Mouse (Mus musculus): ENCODE results near the gene Olfr284. TPM values are rescaled to one million over a fixed set of nuclear protein-coding genes. Genes with fewer than 3 reads are reported as not detected.
A peak's percentile ranks its signal among the peaks of the same experiment; 100 is the strongest.

Olfr284 gene
- polyA plus RNA-seq (2012; ENCODE audit: insufficient read depth, insufficient read length, low replicate concordance, missing spikeins), result not detected in 2 replicates

- no peaks in the 10 kb centered on the region for H3K4me1 ChIP-seq (ENCODE audit: control insufficient read depth, insufficient read depth, low read length)
- 87% methylated on average over 8 of the region's 8 CpGs for WGBS
- TF ChIP-seq CTCF (IDR thresholded peaks at IDR 0.05; ENCODE audit: insufficient read depth, low read depth, low read length), result no peak
- no peak for TF ChIP-seq POLR2A (IDR thresholded peaks at IDR 0.05; ENCODE audit: insufficient read depth, low read depth, low read length)
- H3K4me3 ChIP-seq (ENCODE audit: insufficient read depth, low read depth, low read length), result no peak within 1 kb of the TSS
- no peak within 1 kb of the TSS for H3K27ac ChIP-seq (ENCODE audit: insufficient read depth, low read depth, low read length)
Measured at GRCm38 (mm10) chr15:98340887-98341286, at the start of gene Olfr284. Gene Olfr284 (minus strand): TSS chr15:98340987.

- 22% methylated on average over 7 of the region's 7 CpGs for WGBS
- Histone ChIP-seq H3K4me1 (ENCODE audit: control insufficient read depth, insufficient read depth, low read length) (peaks cover 5% of the 10 kb centered on the region), H3K27ac (ENCODE audit: insufficient read depth, low read depth, low read length) (no peak overlapping the region), H3K4me3 (ENCODE audit: insufficient read depth, low read depth, low read length) (no peak overlapping the region)
- TF ChIP-seq POLR2A (IDR thresholded peaks at IDR 0.05; ENCODE audit: insufficient read depth, low read depth, low read length), result no peak
- TF ChIP-seq CTCF (IDR thresholded peaks at IDR 0.05; ENCODE audit: insufficient read depth, low read depth, low read length), result 0 out of 2 replicates have a peak, but pooled peaks have one; percentile 26
Measured at GRCm38 (mm10) chr15:98389796-98390195, 49.0 kb upstream of the Olfr284 start.

- Histone ChIP-seq H3K4me1 (ENCODE audit: control insufficient read depth, insufficient read depth, low read length) (peaks cover 5% of the 10 kb centered on the region), H3K27ac (ENCODE audit: insufficient read depth, low read depth, low read length) (no peak overlapping the region), H3K4me3 (ENCODE audit: insufficient read depth, low read depth, low read length) (no peak overlapping the region)
- no peak for TF ChIP-seq CTCF (IDR thresholded peaks at IDR 0.05; ENCODE audit: insufficient read depth, low read depth, low read length)
- no peak for TF ChIP-seq POLR2A (IDR thresholded peaks at IDR 0.05; ENCODE audit: insufficient read depth, low read depth, low read length)
- WGBS, result 85% methylated on average over 2 of the region's 2 CpGs
Measured at GRCm38 (mm10) chr15:98387621-98388020, 46.8 kb upstream of the Olfr284 start.

- WGBS, result 81% methylated on average over 6 of the region's 6 CpGs
- no peaks in the 10 kb centered on the region for H3K4me1 ChIP-seq (ENCODE audit: control insufficient read depth, insufficient read depth, low read length)
- no peak within 1 kb of the TSS for H3K27ac ChIP-seq (ENCODE audit: insufficient read depth, low read depth, low read length)
- no peak within 1 kb of the TSS for H3K4me3 ChIP-seq (ENCODE audit: insufficient read depth, low read depth, low read length)
- TF ChIP-seq CTCF (IDR thresholded peaks at IDR 0.05; ENCODE audit: insufficient read depth, low read depth, low read length), result no peak
- no peak for TF ChIP-seq POLR2A (IDR thresholded peaks at IDR 0.05; ENCODE audit: insufficient read depth, low read depth, low read length)
Measured at GRCm38 (mm10) chr15:98380846-98381245, 40.1 kb upstream of the Olfr284 start, which contains the start of gene Olfr283. Gene Olfr283 (minus strand): TSS chr15:98380946.

GRCm38 (mm10) chr15:98378209-98378608 is 37.4 kb upstream of the Olfr284 start:
- no peak for TF ChIP-seq POLR2A (IDR thresholded peaks at IDR 0.05; ENCODE audit: insufficient read depth, low read depth, low read length)
- TF ChIP-seq CTCF (IDR thresholded peaks at IDR 0.05; ENCODE audit: insufficient read depth, low read depth, low read length), result no peak
- Histone ChIP-seq H3K4me1 (ENCODE audit: control insufficient read depth, insufficient read depth, low read length) (no peaks in the 10 kb centered on the region), H3K27ac (ENCODE audit: insufficient read depth, low read depth, low read length) (no peak overlapping the region), H3K4me3 (ENCODE audit: insufficient read depth, low read depth, low read length) (no peak overlapping the region)
- WGBS, result 94% methylated on average over 13 of the region's 13 CpGs

GRCm38 (mm10) chr15:98317177-98317724 is 23.5 kb downstream of the Olfr284 start, which contains the start of gene Olfr285:
Gene Olfr285 (minus strand): TSS chr15:98317353.
- H3K4me3 ChIP-seq (ENCODE audit: insufficient read depth, low read depth, low read length), result no peak within 1 kb of the TSS
- H3K27ac ChIP-seq (ENCODE audit: insufficient read depth, low read depth, low read length), result no peak within 1 kb of the TSS
- 92% methylated on average over 5 of the region's 5 CpGs for WGBS
- H3K4me1 ChIP-seq (ENCODE audit: control insufficient read depth, insufficient read depth, low read length), result no peaks in the 10 kb centered on the region
- TF ChIP-seq POLR2A (IDR thresholded peaks at IDR 0.05; ENCODE audit: insufficient read depth, low read depth, low read length) (no peak), CTCF (IDR thresholded peaks at IDR 0.05; ENCODE audit: insufficient read depth, low read depth, low read length) (no peak)

GRCm38 (mm10) chr15:98315703-98316102 is 25.1 kb downstream of the Olfr284 start:
- Histone ChIP-seq H3K4me3 (ENCODE audit: insufficient read depth, low read depth, low read length) (no peak overlapping the region), H3K4me1 (ENCODE audit: control insufficient read depth, insufficient read depth, low read length) (no peaks in the 10 kb centered on the region), H3K27ac (ENCODE audit: insufficient read depth, low read depth, low read length) (no peak overlapping the region)
- no peak for TF ChIP-seq CTCF (IDR thresholded peaks at IDR 0.05; ENCODE audit: insufficient read depth, low read depth, low read length)
- TF ChIP-seq POLR2A (IDR thresholded peaks at IDR 0.05; ENCODE audit: insufficient read depth, low read depth, low read length), result no peak
- 53% methylated on average over 6 of the region's 6 CpGs for WGBS

GRCm38 (mm10) chr15:98295628-98296551 is 44.9 kb downstream of the Olfr284 start, which contains the start of gene Zfp641:
Gene Zfp641 (minus strand): TSS chr15:98296161.
- WGBS, result 1% methylated on average over 60 of the region's 60 CpGs
- Histone ChIP-seq H3K4me3 (ENCODE audit: insufficient read depth, low read depth, low read length) (peak within 1 kb of the TSS; percentile 70), H3K4me1 (ENCODE audit: control insufficient read depth, insufficient read depth, low read length) (peaks cover 5% of the 10 kb centered on the region; the same call in 1 of the 2 replicates), H3K27ac (ENCODE audit: insufficient read depth, low read depth, low read length) (no peak within 1 kb of the TSS)
- no peak for TF ChIP-seq CTCF (IDR thresholded peaks at IDR 0.05; ENCODE audit: insufficient read depth, low read depth, low read length)
- TF ChIP-seq POLR2A (IDR thresholded peaks at IDR 0.05; ENCODE audit: insufficient read depth, low read depth, low read length), result peak; percentile 58

- TF ChIP-seq CTCF (IDR thresholded peaks at IDR 0.05; ENCODE audit: insufficient read depth, low read depth, low read length) (no peak), POLR2A (IDR thresholded peaks at IDR 0.05; ENCODE audit: insufficient read depth, low read depth, low read length) (no peak)
- 91% methylated on average over 8 of the region's 8 CpGs for WGBS
Measured at GRCm38 (mm10) chr15:98293651-98294050, 47.1 kb downstream of the Olfr284 start.

More at GRCm38 (mm10) chr15:98293651-98294050, 47.1 kb downstream of the Olfr284 start:
- Histone ChIP-seq H3K4me1 (ENCODE audit: control insufficient read depth, insufficient read depth, low read length) (peaks cover 5% of the 10 kb centered on the region; the same call in 1 of the 2 replicates), H3K27ac (ENCODE audit: insufficient read depth, low read depth, low read length) (no peak overlapping the region), H3K4me3 (ENCODE audit: insufficient read depth, low read depth, low read length) (no peak overlapping the region)

Other genes with a start within 250 kb of the Olfr284 start
- 219 TPM in 1 of 2 replicates, not detected in the other for gene Pfkm, start 248.4 kb downstream of the Olfr284 start, polyA plus RNA-seq (2012; ENCODE audit: insufficient read depth, insufficient read length, low replicate concordance, missing spikeins)
- not detected in 2 replicates for gene Senp1, start 247.2 kb downstream of the Olfr284 start, polyA plus RNA-seq (2012; ENCODE audit: insufficient read depth, insufficient read length, low replicate concordance, missing spikeins)
- gene Asb8, start 175.4 kb downstream of the Olfr284 start, polyA plus RNA-seq (2012; ENCODE audit: insufficient read depth, insufficient read length, low replicate concordance, missing spikeins), result not detected in 2 replicates
- not detected in 2 replicates for gene Ccdc184, start 173.8 kb downstream of the Olfr284 start, polyA plus RNA-seq (2012; ENCODE audit: insufficient read depth, insufficient read length, low replicate concordance, missing spikeins)
- gene Olfr288, start 145.4 kb downstream of the Olfr284 start, polyA plus RNA-seq (2012; ENCODE audit: insufficient read depth, insufficient read length, low replicate concordance, missing spikeins), result not detected in 2 replicates
- not detected in 2 replicates for gene Gm44579, start 120.0 kb downstream of the Olfr284 start, polyA plus RNA-seq (2012; ENCODE audit: insufficient read depth, insufficient read length, low replicate concordance, missing spikeins)
- gene Olfr287, start 119.9 kb downstream of the Olfr284 start, polyA plus RNA-seq (2012; ENCODE audit: insufficient read depth, insufficient read length, low replicate concordance, missing spikeins), result not detected in 2 replicates
- gene Olfr286, start 106.5 kb downstream of the Olfr284 start, polyA plus RNA-seq (2012; ENCODE audit: insufficient read depth, insufficient read length, low replicate concordance, missing spikeins), result not detected in 2 replicates
- not detected in 2 replicates for gene H1fnt, start 83.7 kb downstream of the Olfr284 start, polyA plus RNA-seq (2012; ENCODE audit: insufficient read depth, insufficient read length, low replicate concordance, missing spikeins)
- not detected in 2 replicates for gene Zfp641, start 44.8 kb downstream of the Olfr284 start, polyA plus RNA-seq (2012; ENCODE audit: insufficient read depth, insufficient read length, low replicate concordance, missing spikeins)
- gene Olfr285, start 23.6 kb downstream of the Olfr284 start, polyA plus RNA-seq (2012; ENCODE audit: insufficient read depth, insufficient read length, low replicate concordance, missing spikeins), result not detected in 2 replicates
- gene Olfr283, start 40.0 kb upstream of the Olfr284 start, polyA plus RNA-seq (2012; ENCODE audit: insufficient read depth, insufficient read length, low replicate concordance, missing spikeins), result not detected in 2 replicates
- not detected in 2 replicates for gene Olfr282, start 90.2 kb upstream of the Olfr284 start, polyA plus RNA-seq (2012; ENCODE audit: insufficient read depth, insufficient read length, low replicate concordance, missing spikeins)
- gene Olfr281, start 111.6 kb upstream of the Olfr284 start, polyA plus RNA-seq (2012; ENCODE audit: insufficient read depth, insufficient read length, low replicate concordance, missing spikeins), result not detected in 2 replicates
- gene OR5BS1P, start 128.9 kb upstream of the Olfr284 start, polyA plus RNA-seq (2012; ENCODE audit: insufficient read depth, insufficient read length, low replicate concordance, missing spikeins), result not detected in 2 replicates
- gene Lalba, start 141.7 kb upstream of the Olfr284 start, polyA plus RNA-seq (2012; ENCODE audit: insufficient read depth, insufficient read length, low replicate concordance, missing spikeins), result not detected in 2 replicates
- 143 TPM in 1 of 2 replicates, not detected in the other for gene Olfr279, start 151.4 kb upstream of the Olfr284 start, polyA plus RNA-seq (2012; ENCODE audit: insufficient read depth, insufficient read length, low replicate concordance, missing spikeins)
- gene Kansl2, start 193.3 kb upstream of the Olfr284 start, polyA plus RNA-seq (2012; ENCODE audit: insufficient read depth, insufficient read length, low replicate concordance, missing spikeins), result not detected in 2 replicates
- 109 TPM in 1 of 2 replicates, not detected in the other for gene Ccnt1, start 229.9 kb upstream of the Olfr284 start, polyA plus RNA-seq (2012; ENCODE audit: insufficient read depth, insufficient read length, low replicate concordance, missing spikeins)
- not detected in 2 replicates for gene 4930415O20Rik, start 230.0 kb upstream of the Olfr284 start, polyA plus RNA-seq (2012; ENCODE audit: insufficient read depth, insufficient read length, low replicate concordance, missing spikeins)

Data from olfactory bulb, adult 2 months (tissue).